Mouse (Mus musculus): ENCODE results near the gene Zfp710.

The Zfp710 gene

DNA sequence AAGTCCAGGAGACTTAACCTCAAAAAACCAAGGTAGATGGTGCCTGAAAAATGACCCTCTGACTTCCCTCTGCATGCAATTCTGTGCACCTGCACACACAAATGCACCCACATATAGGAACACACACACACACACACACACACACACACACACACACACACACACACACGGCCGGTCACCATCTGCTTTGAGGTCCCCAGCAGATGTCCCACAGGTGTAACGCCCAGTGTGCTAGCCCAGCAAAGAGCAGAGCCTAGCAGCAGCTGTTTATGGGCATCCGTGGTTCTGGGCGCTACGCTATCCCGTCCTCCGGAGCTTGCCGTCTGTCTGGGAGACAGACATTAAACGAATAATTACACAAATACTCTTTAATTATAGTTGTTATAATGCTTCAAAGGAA, 6.9 kb downstream of the Zfp710 start:
- Histone ChIP-seq H3K4me1 (replicated peaks; ENCODE audit: low read depth, low read length) (peaks cover 88% of the 10 kb centered on the region), H3K4me3 (replicated peaks; ENCODE audit: low read length) (peak overlapping the region; percentile 57), H3K27me3 (ENCODE audit: insufficient read depth, low read length) (no peaks in the 10 kb centered on the region), H3K9me3 (ENCODE audit: low read length) (no peaks in the 10 kb centered on the region), H3K36me3 (ENCODE audit: insufficient read depth, low read length) (peaks cover 71% of the 10 kb centered on the region)
- no peak for TF ChIP-seq NANOG (IDR thresholded peaks at IDR 0.05; ENCODE audit: borderline replicate concordance, low read length)
- no peak for TF ChIP-seq CTCF (conservative IDR thresholded peaks at IDR 0.05; ENCODE audit: low read length)
- no peak for TF ChIP-seq POU5F1 (IDR thresholded peaks at IDR 0.05; ENCODE audit: borderline replicate concordance, low read length)

DNA sequence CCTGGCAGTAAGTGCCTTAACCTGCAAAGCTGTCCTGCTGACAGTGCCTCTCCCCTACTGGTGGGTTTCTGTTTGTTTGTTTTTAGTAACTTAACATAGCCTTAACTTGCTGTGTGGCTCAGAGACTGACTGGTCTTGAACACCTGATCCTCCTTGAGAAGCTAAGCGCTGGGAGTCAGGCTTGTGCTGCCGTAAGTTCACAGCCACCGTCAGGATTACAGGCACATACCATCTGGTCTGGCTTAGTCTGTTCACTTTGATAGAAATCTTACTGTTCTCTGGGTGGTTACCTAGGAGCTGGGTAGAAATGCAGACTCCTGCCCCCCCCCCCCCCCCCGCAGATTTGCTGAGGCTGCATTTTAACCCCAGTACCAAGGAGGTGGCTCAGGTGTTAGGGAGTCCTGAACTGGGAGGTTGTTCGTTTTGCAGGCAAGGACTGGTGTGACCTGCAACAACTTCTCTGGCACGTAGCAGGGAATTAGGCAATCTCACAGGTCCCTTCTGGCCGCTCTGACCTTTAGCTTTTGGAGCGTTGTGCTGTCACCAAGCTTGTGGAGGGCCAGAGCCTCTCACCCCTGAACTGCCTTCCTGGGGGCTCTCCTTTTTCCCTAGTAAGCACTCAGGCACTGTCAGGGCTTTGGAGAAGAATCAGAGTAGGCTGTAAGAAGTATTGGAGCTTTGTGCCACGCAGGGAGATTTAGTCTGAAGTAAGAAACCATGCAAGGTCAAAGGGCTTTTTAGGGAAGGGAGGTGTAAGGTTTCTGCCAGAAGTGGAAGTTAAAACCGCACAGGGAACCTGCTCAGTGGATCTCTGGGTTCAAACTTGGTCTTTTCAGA, 7.8 kb downstream of the Zfp710 start:
- Histone ChIP-seq H3K27me3 (ENCODE audit: insufficient read depth, low read length) (no peaks in the 10 kb centered on the region), H3K4me3 (replicated peaks; ENCODE audit: low read length) (peak overlapping the region; percentile 57)
- TF ChIP-seq NANOG (IDR thresholded peaks at IDR 0.05; ENCODE audit: borderline replicate concordance, low read length): no peak
- TF ChIP-seq CTCF (conservative IDR thresholded peaks at IDR 0.05; ENCODE audit: low read length): no peak
- TF ChIP-seq POU5F1 (IDR thresholded peaks at IDR 0.05; ENCODE audit: borderline replicate concordance, low read length): no peak

DNA sequence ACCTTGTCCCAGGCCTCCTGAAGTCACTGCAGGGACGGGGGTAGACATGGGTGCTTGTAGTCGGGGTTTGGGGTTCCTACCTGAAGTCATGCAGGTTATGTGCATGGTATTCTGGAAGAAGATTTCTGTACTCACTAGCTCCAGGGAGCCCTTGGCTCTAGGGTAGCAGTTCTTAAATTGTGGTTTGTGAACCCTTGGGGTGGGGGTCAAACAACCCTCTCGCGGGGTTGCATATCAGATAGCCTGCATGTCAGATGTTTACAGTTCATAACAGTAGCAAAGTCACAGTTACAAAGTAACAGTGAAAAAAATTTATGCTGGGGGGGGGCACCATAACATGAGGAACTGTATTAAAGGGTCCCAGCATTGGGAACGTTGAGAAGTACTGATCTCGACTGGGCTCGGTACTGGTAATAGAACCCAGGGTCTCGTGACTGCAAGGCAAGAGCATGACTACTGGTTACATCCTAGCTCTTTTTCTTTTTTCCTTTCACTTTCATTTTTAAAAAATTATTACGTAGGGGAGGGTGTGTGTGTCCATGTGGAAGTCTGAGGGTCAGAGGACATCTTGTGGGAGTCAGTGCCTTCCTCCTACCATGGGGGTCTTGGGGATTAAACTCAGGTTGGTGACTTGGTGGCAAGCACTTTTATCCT, 8.6 kb downstream of the Zfp710 start:
- Histone ChIP-seq H3K9me3 (ENCODE audit: low read length) (no peaks in the 10 kb centered on the region), H3K4me1 (replicated peaks; ENCODE audit: low read depth, low read length) (peaks cover 93% of the 10 kb centered on the region), H3K36me3 (ENCODE audit: insufficient read depth, low read length) (peaks cover 82% of the 10 kb centered on the region), H3K4me3 (replicated peaks; ENCODE audit: low read length) (peak overlapping the region; percentile 57), H3K27me3 (ENCODE audit: insufficient read depth, low read length) (no peaks in the 10 kb centered on the region)
- no peak for TF ChIP-seq CTCF (conservative IDR thresholded peaks at IDR 0.05; ENCODE audit: low read length)
- no peak for TF ChIP-seq POU5F1 (IDR thresholded peaks at IDR 0.05; ENCODE audit: borderline replicate concordance, low read length)
- TF ChIP-seq NANOG (IDR thresholded peaks at IDR 0.05; ENCODE audit: borderline replicate concordance, low read length): no peak

More for the DNA sequence above, 7.8 kb downstream of the Zfp710 start:
- Histone ChIP-seq H3K36me3 (ENCODE audit: insufficient read depth, low read length) (peaks cover 79% of the 10 kb centered on the region), H3K9me3 (ENCODE audit: low read length) (no peaks in the 10 kb centered on the region), H3K4me1 (replicated peaks; ENCODE audit: low read depth, low read length) (peaks cover 96% of the 10 kb centered on the region)

DNA sequence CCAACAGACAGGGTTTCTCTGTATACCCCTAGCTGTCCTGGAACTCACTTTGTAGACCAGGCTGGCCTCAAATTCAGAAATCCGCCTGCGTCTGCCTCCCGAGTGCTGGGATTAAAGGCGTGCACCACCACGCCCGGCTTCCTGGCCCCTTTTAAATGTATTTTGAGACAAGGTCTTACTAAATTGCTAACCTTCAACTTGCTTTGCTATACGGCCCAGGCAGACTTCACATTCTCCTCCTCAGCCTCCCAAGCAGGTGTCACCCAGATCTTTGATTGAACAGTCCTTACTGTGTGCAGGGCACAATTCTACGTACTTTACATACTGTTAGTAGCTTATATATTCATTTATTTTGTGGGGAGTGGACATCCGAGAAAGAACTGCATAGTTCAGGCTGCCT, 9.2 kb downstream of the Zfp710 start:
- Histone ChIP-seq H3K4me3 (replicated peaks; ENCODE audit: low read length) (peak overlapping the region; percentile 17; the same call in 1 of the 2 replicates), H3K36me3 (ENCODE audit: insufficient read depth, low read length) (peaks cover 82% of the 10 kb centered on the region), H3K9me3 (ENCODE audit: low read length) (no peaks in the 10 kb centered on the region), H3K4me1 (replicated peaks; ENCODE audit: low read depth, low read length) (peaks cover 92% of the 10 kb centered on the region), H3K27me3 (ENCODE audit: insufficient read depth, low read length) (no peaks in the 10 kb centered on the region)
- no peak for TF ChIP-seq CTCF (conservative IDR thresholded peaks at IDR 0.05; ENCODE audit: low read length)
- TF ChIP-seq NANOG (IDR thresholded peaks at IDR 0.05; ENCODE audit: borderline replicate concordance, low read length): no peak
- TF ChIP-seq POU5F1 (IDR thresholded peaks at IDR 0.05; ENCODE audit: borderline replicate concordance, low read length): no peak

DNA sequence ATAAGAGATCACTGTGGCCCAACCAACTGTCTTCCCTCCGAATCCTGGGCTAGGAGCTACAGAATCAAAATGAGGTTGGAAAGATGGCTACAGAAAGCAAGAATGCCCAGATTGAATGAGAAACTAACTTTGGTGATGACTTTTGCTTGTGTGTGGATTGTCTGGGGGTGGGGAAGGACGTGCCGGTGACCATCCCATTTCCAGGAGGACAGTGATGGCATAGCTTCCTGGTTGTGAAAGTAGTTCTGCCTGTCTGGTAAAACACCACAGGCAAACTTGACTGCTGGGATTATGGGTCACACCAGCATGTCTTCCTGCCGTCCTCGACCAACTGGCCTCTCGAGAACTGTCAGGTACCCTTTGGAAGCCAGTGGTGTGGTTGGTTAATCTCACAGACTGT, 10.5 kb downstream of the Zfp710 start:
- H3K9me3 ChIP-seq (ENCODE audit: low read length): no peaks in the 10 kb centered on the region

DNA sequence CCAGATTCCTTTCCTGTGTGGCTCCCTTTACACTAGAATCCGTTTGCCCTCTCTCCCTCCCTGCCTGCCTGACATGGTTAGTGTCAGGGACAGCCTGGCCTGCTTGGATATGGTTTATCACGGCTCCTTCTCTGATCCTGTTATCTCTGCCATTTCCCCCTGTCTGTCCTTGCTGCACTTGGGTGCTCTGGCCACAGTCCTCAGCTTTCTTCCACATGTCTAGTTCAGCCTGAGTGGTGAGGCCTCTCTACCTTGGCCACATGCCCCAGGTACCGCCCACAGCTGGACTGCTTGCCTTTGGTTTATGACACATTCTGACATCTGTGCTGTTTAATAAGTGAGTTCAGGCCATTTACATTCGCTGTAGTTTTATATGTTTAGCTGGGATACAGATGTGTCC, 11.1 kb downstream of the Zfp710 start:
- Histone ChIP-seq H3K36me3 (ENCODE audit: insufficient read depth, low read length) (peaks cover 89% of the 10 kb centered on the region), H3K9me3 (ENCODE audit: low read length) (no peaks in the 10 kb centered on the region), H3K4me3 (replicated peaks; ENCODE audit: low read length) (0 out of 2 replicates have a peak overlapping the region, but pooled peaks have one; percentile 13), H3K27me3 (ENCODE audit: insufficient read depth, low read length) (no peaks in the 10 kb centered on the region), H3K4me1 (replicated peaks; ENCODE audit: low read depth, low read length) (peaks cover 91% of the 10 kb centered on the region)
- no peak for TF ChIP-seq POU5F1 (IDR thresholded peaks at IDR 0.05; ENCODE audit: borderline replicate concordance, low read length)
- no peak for TF ChIP-seq NANOG (IDR thresholded peaks at IDR 0.05; ENCODE audit: borderline replicate concordance, low read length)
- TF ChIP-seq CTCF (conservative IDR thresholded peaks at IDR 0.05; ENCODE audit: low read length): no peak

More for the DNA sequence above, 10.5 kb downstream of the Zfp710 start:
- peak overlapping the region; percentile 13; the same call in 1 of the 2 replicates for H3K4me3 ChIP-seq (replicated peaks; ENCODE audit: low read length)
- peaks cover 84% of the 10 kb centered on the region for H3K36me3 ChIP-seq (ENCODE audit: insufficient read depth, low read length)
- peaks cover 91% of the 10 kb centered on the region for H3K4me1 ChIP-seq (replicated peaks; ENCODE audit: low read depth, low read length)
- no peaks in the 10 kb centered on the region for H3K27me3 ChIP-seq (ENCODE audit: insufficient read depth, low read length)
- TF ChIP-seq POU5F1 (IDR thresholded peaks at IDR 0.05; ENCODE audit: borderline replicate concordance, low read length) (no peak), CTCF (conservative IDR thresholded peaks at IDR 0.05; ENCODE audit: low read length) (no peak)

DNA sequence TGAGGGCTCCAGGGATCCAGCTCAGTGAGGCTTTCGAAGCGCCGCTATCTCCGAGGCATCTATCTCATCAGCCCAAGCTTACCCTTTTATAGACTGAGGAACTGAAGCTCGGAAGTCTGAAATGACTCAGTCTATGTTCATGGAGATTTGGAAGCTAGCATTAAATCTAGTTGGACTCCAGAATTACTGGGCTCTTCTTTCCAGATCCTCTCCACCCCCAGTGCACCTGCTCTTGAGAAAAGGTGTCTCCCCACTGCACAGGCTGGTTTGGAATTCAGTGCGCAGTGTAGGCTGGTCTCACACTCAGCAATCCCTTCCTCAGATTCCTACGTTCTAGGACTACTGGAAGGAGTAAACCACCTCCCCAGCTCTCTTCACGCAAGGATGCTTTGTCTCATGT, 15.1 kb downstream of the Zfp710 start:
- H3K27me3 ChIP-seq (ENCODE audit: insufficient read depth, low read length): no peaks in the 10 kb centered on the region
- H3K4me1 ChIP-seq (replicated peaks; ENCODE audit: low read depth, low read length): peaks cover 85% of the 10 kb centered on the region
- H3K4me3 ChIP-seq (replicated peaks; ENCODE audit: low read length): no peak overlapping the region
- H3K9me3 ChIP-seq (ENCODE audit: low read length): no peaks in the 10 kb centered on the region
- H3K36me3 ChIP-seq (ENCODE audit: insufficient read depth, low read length): peaks cover 88% of the 10 kb centered on the region
- no peak for TF ChIP-seq NANOG (IDR thresholded peaks at IDR 0.05; ENCODE audit: borderline replicate concordance, low read length)
- TF ChIP-seq CTCF (conservative IDR thresholded peaks at IDR 0.05; ENCODE audit: low read length): no peak
- TF ChIP-seq POU5F1 (IDR thresholded peaks at IDR 0.05; ENCODE audit: borderline replicate concordance, low read length): no peak

DNA sequence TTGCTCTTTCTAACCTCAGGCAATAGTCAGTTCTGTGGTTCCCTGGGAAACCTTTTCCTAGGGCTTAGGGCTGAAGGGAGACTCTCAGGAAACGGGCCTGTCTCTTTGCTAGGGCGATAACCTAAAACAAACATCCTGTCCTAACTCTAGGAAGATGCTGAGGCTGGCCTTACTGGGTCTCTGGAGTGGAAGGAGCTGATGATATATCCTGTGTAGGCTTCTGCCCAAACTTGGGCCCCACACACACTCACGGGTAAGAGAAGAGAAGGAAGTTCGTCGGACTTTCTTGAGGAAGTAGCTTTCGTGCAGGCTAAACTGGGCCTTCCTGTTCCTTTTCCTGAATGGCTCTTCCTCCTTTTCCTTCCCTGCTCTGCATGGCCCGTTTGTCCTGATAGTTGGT, 19.6 kb downstream of the Zfp710 start:
- no peaks in the 10 kb centered on the region for H3K9me3 ChIP-seq (ENCODE audit: low read length)
- no peaks in the 10 kb centered on the region for H3K27me3 ChIP-seq (ENCODE audit: insufficient read depth, low read length)
- TF ChIP-seq POU5F1 (IDR thresholded peaks at IDR 0.05; ENCODE audit: borderline replicate concordance, low read length) (no peak), NANOG (IDR thresholded peaks at IDR 0.05; ENCODE audit: borderline replicate concordance, low read length) (no peak), CTCF (conservative IDR thresholded peaks at IDR 0.05; ENCODE audit: low read length) (no peak)
- H3K4me3 ChIP-seq (replicated peaks; ENCODE audit: low read length): no peak overlapping the region
- peaks cover 88% of the 10 kb centered on the region for H3K4me1 ChIP-seq (replicated peaks; ENCODE audit: low read depth, low read length)
- peaks cover 87% of the 10 kb centered on the region for H3K36me3 ChIP-seq (ENCODE audit: insufficient read depth, low read length)

Data from E14TG2a.4 (cell line).